Mouse (Mus musculus) embryonic fibroblast, embryonic 13.5 days (primary cell): ENCODE measurements around the gene Nup85. TPM values are rescaled to one million over a fixed set of nuclear protein-coding genes. Genes with fewer than 3 reads are reported as not detected.
A peak's percentile ranks its signal among the peaks of the same experiment; 100 is the strongest.

Source experiments
- H3K27ac ChIP-seq: 2 replicates; pipeline ENCODE4 v1.5.1; 2012; ENCODE audit warnings: low read length, control low read depth, inconsistent platforms; ENCODE audit not compliant: insufficient read depth
- H3K4me1 ChIP-seq: 2 replicates; pipeline ENCODE4 v1.6.1; 2011; ENCODE audit warnings: low read length; ENCODE audit not compliant: control insufficient read depth, insufficient read depth
- H3K4me3 ChIP-seq: 2 replicates; pipeline ENCODE4 v1.5.1; 2011; ENCODE audit warnings: mild to moderate bottlenecking, control low read depth, low read length; ENCODE audit not compliant: insufficient read depth
- CTCF ChIP-seq: IDR thresholded peaks from 2 replicates; pipeline ENCODE4 v1.5.1; 2011; ENCODE audit warnings: mild to moderate bottlenecking, control low read depth, low read length, moderate library complexity, borderline replicate concordance; ENCODE audit not compliant: insufficient read depth
- POLR2A ChIP-seq: IDR thresholded peaks from 2 replicates; pipeline ENCODE4 v1.6.1; 2011; ENCODE audit warnings: low read depth, mild to moderate bottlenecking, control low read depth, low read length, moderate library complexity
- polyA plus RNA-seq: library from polyadenylated mRNA; stranded (reverse); fragments of >200 nt; gene quantifications from 2 replicates; pipeline ENCODE4 v1.2.4, GENCODE M21; 2011; ENCODE audit warnings: low read depth; ENCODE audit not compliant: missing spikeins, insufficient read length

Nup85 gene
- polyA plus RNA-seq, 1 experiment, result 81.1 TPM

DNA sequence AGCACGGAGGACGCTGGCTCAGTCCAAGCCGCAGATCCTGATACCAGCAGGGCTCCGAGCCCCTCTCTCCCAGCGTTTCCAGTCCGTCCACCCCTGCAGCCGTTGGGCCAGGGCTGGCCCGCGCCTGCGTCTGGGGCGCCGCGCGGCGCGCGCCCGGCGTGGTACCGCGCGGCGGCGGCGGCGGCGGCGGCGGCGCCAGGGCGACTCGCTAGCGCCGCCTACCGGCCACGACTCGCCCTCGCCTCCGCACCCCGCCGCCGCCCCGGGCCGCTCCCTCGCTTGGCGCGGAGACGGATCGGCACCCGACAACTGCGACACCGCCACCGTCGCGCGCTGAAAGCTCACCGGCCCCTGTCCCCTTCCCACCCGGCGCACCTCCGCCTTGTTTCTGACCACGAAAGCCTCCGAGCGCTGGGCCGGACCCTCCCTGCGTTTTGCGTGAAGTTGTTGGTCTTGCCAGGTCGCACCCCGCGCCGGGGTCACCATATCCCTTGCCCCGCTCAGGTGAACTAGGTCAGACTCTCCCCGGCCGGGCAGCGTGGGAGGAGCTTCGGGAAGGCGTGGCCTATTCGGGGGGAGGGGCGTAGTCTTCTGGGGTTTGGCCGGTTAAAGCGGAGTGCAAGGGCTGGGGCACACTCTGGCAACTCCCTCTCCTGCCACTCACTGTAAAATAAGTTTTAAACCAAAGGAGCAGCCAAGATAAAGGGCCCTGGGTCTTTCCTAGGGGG, 48.3 kb downstream of the Nup85 start, which contains the start of gene Mif4gd:
Gene Mif4gd, minus strand, starts transcription at position 560 of the 728 bp plus-strand sequence.
- peak within 1 kb of the TSS; percentile 88 for H3K27ac ChIP-seq
- H3K4me1 ChIP-seq, result no peaks in the 10 kb centered on the region
- TF ChIP-seq POLR2A (peak; percentile 74), CTCF (no peak)
- H3K4me3 ChIP-seq, result peak within 1 kb of the TSS; percentile 84

DNA sequence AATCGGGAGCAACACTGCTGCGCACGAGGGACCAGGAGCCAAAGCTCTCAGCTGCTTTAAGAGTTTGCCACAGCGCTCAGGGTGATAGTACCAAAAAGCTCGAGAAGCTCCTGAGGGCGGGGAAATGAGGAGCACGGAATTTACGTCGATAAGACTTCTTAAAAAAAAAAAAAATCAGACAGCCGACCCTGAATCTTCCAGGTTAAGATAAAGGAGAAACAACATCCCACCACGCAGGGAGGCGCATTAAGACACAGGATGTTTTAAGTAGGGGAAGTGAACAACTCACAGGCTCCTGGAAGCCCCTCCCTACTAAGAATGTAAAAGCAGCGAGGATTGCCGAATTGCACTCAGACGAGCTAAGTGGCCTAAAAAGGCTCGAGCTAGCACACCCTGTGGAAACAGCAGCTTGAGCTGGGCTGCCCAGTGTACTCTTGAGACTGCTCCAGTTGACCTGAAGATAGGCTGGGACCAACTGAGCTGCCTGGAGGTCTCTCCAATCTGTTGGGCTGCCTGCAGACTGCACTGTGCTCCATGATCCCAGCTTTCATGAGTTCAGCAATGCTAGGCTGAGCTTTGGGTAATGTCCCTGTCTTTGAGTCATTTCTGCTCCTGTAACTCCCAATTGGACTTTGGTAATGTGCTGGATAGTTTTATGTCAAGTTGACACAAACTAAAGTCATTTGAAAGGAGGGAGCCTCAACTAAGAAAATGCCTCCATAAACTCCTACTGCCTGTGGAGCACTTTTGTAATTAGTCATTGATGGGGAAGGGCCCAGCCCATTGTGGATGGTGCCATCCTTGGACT, 49.1 kb downstream of the Nup85 start:
- TF ChIP-seq CTCF, result no peak
- TF ChIP-seq POLR2A, result 0 out of 2 replicates have a peak, but pooled peaks have one; percentile 28
- Histone ChIP-seq H3K4me1 (no peaks in the 10 kb centered on the region), H3K4me3 (peak overlapping the region; percentile 84), H3K27ac (peak overlapping the region; percentile 88)

DNA sequence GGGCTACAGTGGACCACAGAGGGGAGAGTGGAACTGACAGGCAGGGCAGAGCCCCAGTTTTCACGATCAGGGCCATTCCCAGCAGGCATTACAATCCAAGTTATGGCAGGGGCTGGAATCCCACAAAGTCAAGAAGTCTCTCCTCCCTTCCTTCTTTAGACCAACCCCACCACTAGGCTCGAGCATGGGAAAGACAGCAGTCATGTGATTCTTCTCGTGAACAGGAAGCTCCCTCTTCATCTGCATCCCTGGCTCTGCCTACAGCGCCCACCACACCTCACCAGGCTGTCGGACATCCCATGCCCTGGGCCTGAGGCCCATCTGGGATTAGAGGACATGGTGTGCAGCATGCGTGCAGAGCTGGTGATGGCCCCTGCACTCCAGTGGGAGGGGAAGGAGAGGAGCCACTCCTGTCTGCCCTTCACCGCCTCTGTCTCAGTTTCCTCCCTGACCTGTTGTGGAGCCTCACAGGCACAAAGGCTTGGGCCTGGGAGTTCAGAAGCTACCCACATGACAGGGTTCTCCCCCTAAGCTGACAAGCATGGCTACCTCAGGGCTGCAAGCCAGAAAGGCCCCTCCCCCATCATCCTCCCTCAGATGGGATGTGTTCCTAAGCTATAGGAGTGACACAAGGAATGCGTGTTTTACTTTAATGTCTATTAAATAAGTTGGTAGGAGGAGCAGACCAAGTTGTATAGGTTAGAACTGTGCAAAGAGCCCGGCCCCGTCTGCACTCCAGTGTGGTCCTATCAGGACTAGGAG, 50.3 kb downstream of the Nup85 start:
- no peaks in the 10 kb centered on the region for H3K4me1 ChIP-seq
- no peak overlapping the region for H3K27ac ChIP-seq
- no peak for TF ChIP-seq CTCF
- TF ChIP-seq POLR2A, result no peak
- H3K4me3 ChIP-seq, result no peak overlapping the region

DNA sequence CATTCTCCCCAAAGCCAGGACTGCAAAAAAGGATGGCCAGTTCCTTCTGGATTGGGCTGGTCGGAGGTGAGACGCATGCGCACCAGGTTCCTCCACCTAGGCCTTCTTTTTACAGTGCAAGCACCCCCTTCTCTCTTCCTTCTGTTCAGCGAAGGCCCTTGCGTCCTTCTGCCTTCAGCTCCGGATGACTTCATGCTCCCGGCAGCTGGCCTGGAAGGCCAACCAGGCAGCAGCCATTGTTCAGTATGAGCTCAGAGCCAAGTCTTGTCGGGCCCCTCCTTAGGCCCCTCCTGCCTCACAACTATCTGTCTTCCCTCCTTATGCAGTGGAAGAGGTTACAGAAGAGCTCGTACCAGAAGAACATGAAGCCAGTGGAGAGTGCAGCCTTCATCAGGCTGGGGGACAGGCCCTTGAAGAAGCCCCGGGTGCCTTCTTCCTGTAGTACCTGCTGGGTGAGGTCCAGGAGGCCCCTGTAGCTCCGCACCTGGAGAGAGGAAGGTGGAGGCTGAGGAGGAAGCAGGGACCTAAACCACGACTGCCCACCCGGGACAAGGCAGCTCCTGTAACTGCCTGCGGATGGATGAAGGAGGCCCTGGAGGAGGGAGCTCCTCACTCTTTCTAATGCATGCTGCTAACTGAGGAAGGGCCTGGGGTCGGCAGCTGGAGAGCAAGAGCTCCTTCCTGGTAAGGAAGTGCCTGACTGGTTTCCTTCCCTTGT, 51.0 kb downstream of the Nup85 start:
- H3K27ac ChIP-seq, result no peak overlapping the region
- TF ChIP-seq POLR2A (no peak), CTCF (no peak)
- H3K4me1 ChIP-seq, result no peaks in the 10 kb centered on the region
- H3K4me3 ChIP-seq, result no peak overlapping the region

DNA sequence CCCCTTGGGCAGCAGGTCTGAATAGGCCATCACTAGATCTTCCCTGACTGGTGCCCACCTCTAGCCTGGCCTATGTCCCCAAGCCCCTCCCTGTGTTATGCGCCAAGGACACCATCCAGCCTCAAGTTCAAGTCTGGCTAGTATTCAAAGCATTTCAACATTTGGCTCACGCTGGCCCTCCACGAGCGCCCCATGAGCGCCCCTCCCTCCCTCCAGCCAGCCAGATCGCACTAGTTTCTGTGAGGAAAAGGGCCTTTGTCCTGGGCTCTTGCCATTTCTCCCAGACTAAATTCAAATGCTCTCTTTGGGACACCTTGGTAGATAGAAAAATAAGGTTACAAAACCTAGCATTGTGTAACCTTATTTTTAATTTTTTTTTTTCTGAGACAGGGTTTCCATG, 51.6 kb downstream of the Nup85 start:
- Histone ChIP-seq H3K4me1 (no peaks in the 10 kb centered on the region), H3K4me3 (no peak overlapping the region), H3K27ac (no peak overlapping the region)
- TF ChIP-seq POLR2A (no peak), CTCF (no peak)

DNA sequence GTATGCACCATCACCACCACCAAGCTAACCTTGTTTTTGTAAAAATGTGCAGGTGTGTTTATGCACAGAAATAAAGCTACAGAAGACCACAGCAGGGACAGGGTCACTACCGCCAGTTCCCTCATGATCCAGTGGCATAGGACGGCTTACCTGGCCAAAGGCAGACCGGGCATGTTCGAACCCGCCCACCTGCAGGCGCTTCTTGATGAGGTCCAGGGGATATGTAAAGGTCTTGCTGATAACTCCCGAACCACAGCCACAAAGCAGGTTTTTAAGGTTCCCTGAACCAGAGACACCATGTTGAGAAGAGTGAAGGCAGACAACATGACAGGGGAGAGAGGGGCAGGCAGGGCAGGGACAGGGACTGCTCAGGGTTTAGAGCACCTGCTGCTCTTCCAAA, 52.1 kb downstream of the Nup85 start:
- Histone ChIP-seq H3K4me3 (no peak overlapping the region), H3K27ac (no peak overlapping the region), H3K4me1 (no peaks in the 10 kb centered on the region)
- no peak for TF ChIP-seq CTCF
- no peak for TF ChIP-seq POLR2A

DNA sequence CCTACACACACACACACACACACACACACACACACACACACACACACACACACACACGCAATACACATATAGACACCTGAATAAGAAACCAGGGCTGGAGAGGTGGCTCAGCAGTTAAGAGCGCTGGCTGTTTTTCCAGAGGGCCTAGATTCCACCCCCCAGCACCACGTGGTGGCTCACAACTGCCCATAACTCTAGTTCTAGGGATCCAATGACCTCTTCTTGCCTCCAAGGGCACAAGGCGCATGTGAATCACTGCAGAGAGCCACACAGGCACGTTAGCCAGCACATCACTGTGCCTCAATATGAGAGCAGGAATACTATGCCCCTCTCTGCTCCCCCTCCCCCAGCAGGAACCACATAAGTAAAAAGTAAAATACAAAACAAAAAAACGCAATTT, 52.7 kb downstream of the Nup85 start:
- TF ChIP-seq POLR2A (no peak), CTCF (no peak)
- H3K4me3 ChIP-seq, result no peak overlapping the region

DNA sequence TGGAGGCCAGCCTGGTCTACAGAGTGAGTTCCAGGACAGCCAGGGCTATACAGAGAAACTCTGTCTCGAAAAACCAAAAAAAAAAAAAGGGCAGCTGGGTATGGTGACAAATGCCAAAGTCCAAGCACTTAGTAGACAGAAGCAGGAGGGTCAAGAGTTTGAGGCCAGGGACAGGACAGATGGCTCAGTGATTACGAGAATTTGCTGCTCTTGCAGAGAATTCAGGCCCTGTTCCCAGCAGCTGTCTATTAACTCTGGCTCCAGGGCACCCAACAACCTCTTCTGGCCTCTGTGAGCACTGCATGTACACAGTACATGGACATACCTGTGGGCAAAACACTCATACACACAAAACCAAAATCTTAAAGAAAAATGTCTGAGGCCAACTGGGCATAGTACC, 53.8 kb downstream of the Nup85 start:
- no peak overlapping the region for H3K4me3 ChIP-seq
- no peak overlapping the region for H3K27ac ChIP-seq
- TF ChIP-seq POLR2A (no peak), CTCF (no peak)
- H3K4me1 ChIP-seq, result no peaks in the 10 kb centered on the region

More for the DNA sequence above, 52.7 kb downstream of the Nup85 start:
- Histone ChIP-seq H3K4me1 (no peaks in the 10 kb centered on the region), H3K27ac (no peak overlapping the region)
